Comparison of ENCODE assay signal across 16 mouse cellular contexts in genomic region chr12:17449661-17450091, GRCm38 (mm10).
DNase-seq lines count a peak whose midpoint lies in the region; ATAC-seq lines count a peak whose summit lies in the region.
"Had no signal": no experiment of that assay in that cellular context is flagged by ENCODE, and none has a peak within 500 bp of the region (broad histone marks: within the 10 kb centered on the region; RNA-seq: fewer than 3 reads in every experiment).

No protein-coding gene starts in this region.

- H3K4me2 ChIP-seq in heart, embryonic 15.5 days = no peak overlapping the region
- H3K4me2 ChIP-seq: embryonic facial prominence, embryonic 15.5 days; forebrain, embryonic 13.5 days; limb, embryonic 13.5 days; midbrain, embryonic 11.5 days had no signal

- H3K36me3 ChIP-seq in heart, embryonic 15.5 days = no peaks in the 10 kb centered on the region
- H3K36me3 ChIP-seq: embryonic facial prominence, embryonic 15.5 days; limb, embryonic 13.5 days had no signal

- no peak overlapping the region for H3K9ac ChIP-seq in heart, embryonic 15.5 days
- H3K9ac ChIP-seq: embryonic facial prominence, embryonic 15.5 days; forebrain, embryonic 13.5 days; limb, embryonic 13.5 days had no signal

- peaks cover 11% of the 10 kb centered on the region for H3K4me1 ChIP-seq in heart, embryonic 15.5 days (replicated peaks)
- H3K4me1 ChIP-seq: embryonic facial prominence, embryonic 15.5 days; forebrain, embryonic 13.5 days had no signal

- ATAC-seq in heart, embryonic 15.5 days (replicated peaks; ENCODE audit: insufficient number of reproducible peaks, insufficient read depth, low FRiP score, low read depth) = peak; percentile 40; the same call in 1 of the 2 replicates
- ATAC-seq in granulocyte monocyte progenitor cell, adult 5-6 weeks (replicated peaks; ENCODE audit: poor library complexity, severe bottlenecking) = peak; percentile 35; the same call in 1 of the 2 replicates
- ATAC-seq in megakaryocyte-erythroid progenitor cell, adult 5-6 weeks (replicated peaks; ENCODE audit: low FRiP score, low TSS enrichment, poor library complexity, severe bottlenecking) = no peak
- ATAC-seq: forebrain, embryonic 13.5 days had no signal

- H3K9me3 ChIP-seq in heart, embryonic 15.5 days (replicated peaks) = no peaks in the 10 kb centered on the region
- H3K9me3 ChIP-seq: embryonic facial prominence, embryonic 15.5 days; forebrain, embryonic 13.5 days; limb, embryonic 13.5 days had no signal

- no peaks in the 10 kb centered on the region for H3K27me3 ChIP-seq in heart, embryonic 15.5 days
- H3K27me3 ChIP-seq: embryonic facial prominence, embryonic 15.5 days; forebrain, embryonic 13.5 days; limb, embryonic 13.5 days had no signal

- intact Hi-C loops in heart, postnatal 36 days (cut with DNase I) = loop anchor here (10.0 kb wide), 1 partner anchor 325 kb away; no protein-coding TSS in a partner anchor

- no peak overlapping the region for H3K27ac ChIP-seq in heart, embryonic 15.5 days
- H3K27ac ChIP-seq: embryonic facial prominence, embryonic 15.5 days; forebrain, embryonic 13.5 days; kidney, postnatal 0 days; left cerebral cortex, adult 2 months; limb, embryonic 13.5 days had no signal

- DNase-seq in heart, postnatal 36 days = no peak
- DNase-seq in 3T3-L1 (ENCODE audit: low read depth, low spot score) = peak; percentile 84
- peak; percentile 68 for DNase-seq in MN1 (ENCODE audit: low spot score)
- no peak for DNase-seq in spleen, postnatal 10 days (ENCODE audit: low spot score in 2 of 2)
- DNase-seq: adrenal gland, postnatal 25 days; cerebellum, adult 8-10 months; lung, postnatal 14 days had no signal

- H3K4me3 ChIP-seq in heart, embryonic 15.5 days = no peak overlapping the region
- H3K4me3 ChIP-seq: embryonic facial prominence, embryonic 15.5 days; forebrain, embryonic 13.5 days; left cerebral cortex, adult 2 months; limb, embryonic 13.5 days had no signal

- 37% methylated on average over 4 of the region's 4 CpGs for WGBS in heart, embryonic 15.5 days

Comparison
In these comparisons a context has a peak if more than half of its experiments do, and no peak if none do; other contexts are left out.
1. DNase-seq: peak in 3T3-L1 (single experiment) and MN1 (single experiment); none in heart, postnatal 36 days (0 of 2) and spleen, postnatal 10 days (0 of 2).